Mouse (Mus musculus): ENCODE measurements at regions not wholly inside any gene's neighbourhood (a gene's known extent, or its start where the extent isn't known, plus 50 kb on each side); places are given as distances from the start of the nearest gene placed in this dataset.

DNA sequence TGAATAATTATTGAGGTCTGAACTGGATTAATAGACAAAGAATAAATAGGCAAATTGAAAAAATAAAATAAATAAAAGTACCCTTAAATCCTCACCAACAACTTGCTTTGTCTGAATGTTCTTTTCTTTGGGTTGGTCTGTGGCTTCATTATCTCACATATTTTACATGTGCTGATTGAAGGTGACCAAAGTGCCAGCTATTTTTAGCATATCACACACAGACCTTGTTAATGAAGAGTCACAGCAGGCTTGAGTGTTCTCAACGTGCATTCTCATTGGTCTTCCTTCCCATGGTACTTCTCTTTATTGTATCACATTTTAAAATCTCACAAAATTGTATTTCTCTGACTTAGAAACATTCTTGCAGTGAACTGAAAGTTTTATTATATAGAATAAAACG, 59.7 kb upstream of the Sstr1 start:
- no peak for TF ChIP-seq CTCF (IDR thresholded peaks at IDR 0.05)
- Histone ChIP-seq H3K36me3 (ENCODE audit: insufficient read depth, low read length) (no peaks in the 10 kb centered on the region), H3K4me1 (ENCODE audit: insufficient read depth, low read length) (no peaks in the 10 kb centered on the region), H3K27me3 (ENCODE audit: insufficient read depth, low read length) (no peaks in the 10 kb centered on the region), H3K9ac (replicated peaks; ENCODE audit: low read length, poor library complexity, severe bottlenecking) (no peak overlapping the region), H3K27ac (ENCODE audit: low read depth, low read length) (no peak overlapping the region), H3K9me3 (ENCODE audit: low read length) (no peaks in the 10 kb centered on the region), H3K4me2 (ENCODE audit: low read depth, low read length, poor library complexity, severe bottlenecking) (no peak overlapping the region), H3K4me3 (ENCODE audit: low read depth, low read length) (no peak overlapping the region)
- no peak for DNase-seq (ENCODE audit: low spot score)
- WGBS = 77% methylated on average over 2 of the region's 2 CpGs
- no peak for ATAC-seq (ENCODE audit: low FRiP score)
